Mouse (Mus musculus): ENCODE results near the gene Numa1. TPM values are rescaled to one million over a fixed set of nuclear protein-coding genes. Genes with fewer than 3 reads are reported as not detected.
"Not testable (repeated sequence)": the region's sequence is repeated elsewhere in the genome, so short reads cannot be mapped to it uniquely, and the experiment has no call there.

Gene Numa1
- polyA plus RNA-seq (2012; rRNA removed) = 65.6 and 68.8 TPM in 2 replicates

DNA sequence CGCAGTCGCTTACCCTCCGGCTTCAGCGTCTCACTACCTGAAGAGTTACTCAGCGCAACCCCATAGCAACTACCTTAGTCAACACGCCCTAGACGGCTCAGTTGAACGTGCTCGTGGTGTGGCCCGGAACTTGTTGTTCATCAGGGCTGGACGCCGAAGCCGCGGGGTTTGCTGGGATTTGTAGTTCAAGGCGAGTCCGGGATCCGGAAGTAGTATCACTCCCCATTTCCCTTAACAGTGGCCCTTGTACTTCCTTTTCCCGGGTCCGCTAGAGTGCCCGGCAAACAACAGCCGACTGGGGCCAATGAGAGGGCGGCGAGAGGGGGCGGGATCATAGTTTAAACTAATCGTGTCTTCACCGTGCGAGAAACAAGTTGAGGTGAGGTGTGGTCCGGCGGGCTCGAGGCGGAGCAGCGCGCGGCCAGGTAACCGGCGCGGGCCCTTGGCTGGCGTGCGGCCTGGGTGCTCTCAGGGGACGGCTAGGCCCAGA is at the start of gene Numa1, which contains the start of gene Lrrc51:
Gene Numa1 (plus strand): TSS at position 361 of the 490 bp plus-strand sequence.
Gene Lrrc51 (minus strand): TSS at position 145 of the 490 bp plus-strand sequence.
- DNase-seq (ENCODE audit: extremely low spot score in 1 of 2, low spot score in 1 of 2) = peak; percentile 97 to 99

DNA sequence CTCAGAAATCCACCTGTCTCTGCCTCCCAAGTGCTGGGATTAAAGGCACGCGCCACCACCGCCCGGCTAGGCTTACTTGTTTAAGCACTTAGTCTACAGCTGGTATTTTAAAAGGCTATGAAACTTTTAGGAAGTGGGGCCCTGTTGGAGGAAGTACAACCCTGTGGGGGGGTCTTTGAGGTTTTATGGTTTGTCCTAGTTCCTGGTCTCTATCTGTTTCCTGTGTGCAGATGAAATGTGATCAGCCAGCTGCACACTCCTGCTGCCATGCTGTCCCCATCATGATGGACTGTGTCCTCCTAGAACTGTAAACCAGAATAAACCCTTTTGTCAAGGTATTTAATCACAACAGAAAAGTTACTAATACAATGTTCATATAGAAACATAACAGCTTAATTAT is 49.8 kb upstream of the Numa1 start:
- DNase-seq (ENCODE audit: extremely low spot score in 1 of 2, low spot score in 1 of 2) = no peak

GRCm38 (mm10) chr7:101886274-101886673 is 47.6 kb upstream of the Numa1 start:
- DNase-seq (ENCODE audit: extremely low spot score in 1 of 2, low spot score in 1 of 2) = no peak

GRCm38 (mm10) chr7:101888460-101888859 is 45.5 kb upstream of the Numa1 start:
- no peak for DNase-seq (ENCODE audit: extremely low spot score in 1 of 2, low spot score in 1 of 2)

GRCm38 (mm10) chr7:101895695-101896094 is 38.2 kb upstream of the Numa1 start:
- DNase-seq (ENCODE audit: extremely low spot score in 1 of 2, low spot score in 1 of 2) = no peak

- DNase-seq (ENCODE audit: extremely low spot score in 1 of 2, low spot score in 1 of 2) = peak; percentile 98 to 99
These were observed 37.5 kb upstream of the Numa1 start for GRCm38 (mm10) chr7:101896104-101897066.

- DNase-seq (ENCODE audit: extremely low spot score in 1 of 2, low spot score in 1 of 2) = no peak
These were observed 33.4 kb upstream of the Numa1 start for GRCm38 (mm10) chr7:101900331-101901097.

GRCm38 (mm10) chr7:101901969-101902368 is 31.9 kb upstream of the Numa1 start:
- DNase-seq (ENCODE audit: extremely low spot score in 1 of 2, low spot score in 1 of 2) = no peak

DNA sequence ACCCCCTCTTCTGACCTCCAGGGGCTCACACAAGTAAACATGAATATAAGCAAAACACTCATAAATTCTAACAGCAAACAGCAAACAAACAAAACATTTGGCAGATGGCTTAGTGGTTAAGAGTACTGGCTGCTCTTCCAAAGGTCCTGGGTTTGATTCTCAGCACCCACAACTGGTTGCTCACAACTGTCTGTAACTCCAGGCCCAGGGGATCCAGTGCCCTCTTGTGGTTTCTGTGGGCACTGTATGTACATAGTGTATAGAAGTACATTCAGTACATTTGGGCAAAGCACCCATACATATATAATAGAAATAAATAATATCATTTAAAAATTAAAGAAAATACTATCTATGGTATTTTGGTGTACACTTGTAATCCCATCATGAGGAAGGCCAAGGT is 31.1 kb upstream of the Numa1 start:
- DNase-seq (ENCODE audit: extremely low spot score in 1 of 2, low spot score in 1 of 2) = no peak

- DNase-seq (ENCODE audit: extremely low spot score in 1 of 2, low spot score in 1 of 2) = peak; percentile 99 to 100
These were observed 28.2 kb upstream of the Numa1 start, which contains the start of gene Lamtor1 for GRCm38 (mm10) chr7:101905561-101906286. TSS of gene Lamtor1 (plus strand) at chr7:101905904.

DNA sequence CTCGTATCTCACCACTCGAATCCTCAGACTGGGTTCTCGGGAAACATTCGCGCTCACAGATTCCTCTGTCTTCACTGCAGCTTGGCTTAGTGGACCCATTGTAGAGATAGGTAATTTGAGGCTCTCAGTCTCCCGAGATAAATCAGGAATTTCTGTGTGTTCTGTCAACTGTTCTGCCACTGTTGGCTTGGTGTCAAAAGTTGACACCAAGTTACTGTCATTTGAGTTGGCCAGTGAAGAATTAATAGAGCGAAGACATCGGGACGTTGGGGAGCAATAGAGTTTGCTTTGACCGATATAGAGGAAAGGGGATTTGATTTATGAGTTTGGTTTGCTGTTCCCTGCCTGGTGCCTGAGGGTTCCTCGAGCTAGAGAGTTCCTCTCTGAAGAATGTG is 27.6 kb upstream of the Numa1 start, which contains the start of gene Tomt:
Gene Tomt (minus strand): TSS at position 73 of the 395 bp plus-strand sequence.
- DNase-seq (ENCODE audit: extremely low spot score in 1 of 2, low spot score in 1 of 2) = no peak

DNA sequence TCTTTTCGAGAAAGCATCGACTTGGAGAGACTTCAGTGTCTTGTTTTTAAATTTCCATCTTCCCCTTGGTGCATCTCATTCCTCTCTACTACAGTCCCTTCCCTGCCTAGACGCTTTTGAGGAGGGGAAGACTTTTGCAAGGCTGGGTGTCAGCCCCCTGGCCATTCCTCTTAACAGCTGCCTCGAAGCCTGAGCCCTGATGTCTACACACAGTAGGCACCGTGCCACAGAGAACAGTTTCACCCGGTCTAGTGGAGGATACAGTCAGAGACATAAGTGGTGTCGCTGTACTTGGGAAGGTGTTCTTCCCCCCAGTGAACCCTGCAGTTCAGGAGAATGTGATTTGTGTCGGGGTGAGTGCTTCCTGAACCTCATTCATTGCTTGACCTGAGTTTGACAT is 27.2 kb upstream of the Numa1 start:
- DNase-seq (ENCODE audit: extremely low spot score in 1 of 2, low spot score in 1 of 2) = no peak

GRCm38 (mm10) chr7:101908367-101908766 is 25.5 kb upstream of the Numa1 start:
- DNase-seq (ENCODE audit: extremely low spot score in 1 of 2, low spot score in 1 of 2) = no peak

DNA sequence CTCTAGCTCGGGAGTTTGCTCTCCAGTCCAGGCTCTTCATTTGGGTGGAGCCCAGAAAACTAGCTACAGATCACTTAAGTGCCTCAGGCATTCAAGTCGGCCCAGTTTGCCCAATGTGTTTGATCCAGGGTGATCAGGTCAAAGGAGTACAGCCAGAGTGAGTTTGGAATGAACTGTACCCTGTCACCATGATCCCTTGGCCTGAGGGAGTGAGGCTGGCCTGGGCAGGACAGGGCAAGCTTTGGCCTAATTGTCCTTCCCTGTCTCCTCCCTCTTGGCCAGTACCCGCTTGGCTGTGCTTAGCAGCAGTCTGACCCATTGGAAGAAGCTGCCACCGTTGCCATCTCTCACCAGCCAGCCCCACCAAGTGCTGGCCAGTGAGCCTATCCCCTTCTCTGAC is 23.8 kb upstream of the Numa1 start:
- no peak for DNase-seq (ENCODE audit: extremely low spot score in 1 of 2, low spot score in 1 of 2)

GRCm38 (mm10) chr7:101911982-101912381 is 21.9 kb upstream of the Numa1 start:
- DNase-seq (ENCODE audit: extremely low spot score in 1 of 2, low spot score in 1 of 2) = no peak

GRCm38 (mm10) chr7:101918071-101918470 is 15.8 kb upstream of the Numa1 start:
- DNase-seq (ENCODE audit: extremely low spot score in 1 of 2, low spot score in 1 of 2) = peak in 1 of 2 experiments; percentile 76

- DNase-seq (ENCODE audit: extremely low spot score in 1 of 2, low spot score in 1 of 2) = not testable (repeated sequence)
These were observed 8.0 kb upstream of the Numa1 start for GRCm38 (mm10) chr7:101925892-101926291.

- no peak for DNase-seq (ENCODE audit: extremely low spot score in 1 of 2, low spot score in 1 of 2)
These were observed 5.8 kb upstream of the Numa1 start for GRCm38 (mm10) chr7:101928093-101928492.

DNA sequence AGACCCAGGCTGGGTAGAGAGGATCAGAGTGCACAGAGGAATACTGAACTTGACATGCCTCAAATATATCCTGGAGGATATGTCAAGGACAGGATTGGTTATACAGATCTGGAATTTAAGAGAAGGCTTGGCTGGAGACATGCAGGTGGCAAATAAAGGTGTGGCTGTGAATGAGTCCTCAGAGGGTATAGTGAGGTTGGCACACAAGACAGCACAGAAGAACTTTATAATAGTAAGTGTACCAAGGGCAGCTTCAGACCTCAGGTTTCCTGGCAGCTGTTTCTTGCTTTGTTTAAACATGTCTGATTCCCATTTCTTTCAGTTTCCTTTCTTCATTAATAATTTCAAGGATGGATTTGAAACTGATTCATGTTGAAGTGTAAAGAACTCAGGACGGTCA is 1.4 kb upstream of the Numa1 start:
- DNase-seq (ENCODE audit: extremely low spot score in 1 of 2, low spot score in 1 of 2) = no peak

- DNase-seq (ENCODE audit: extremely low spot score in 1 of 2, low spot score in 1 of 2) = no peak
These were observed 611 bp upstream of the Numa1 start for GRCm38 (mm10) chr7:101933300-101933699.
